Mouse (Mus musculus) erythroblast, embryonic 14.5 days (primary cell): ENCODE results near the gene Ispd.

Source experiments
- GATA1 ChIP-seq: IDR thresholded peaks from 2 replicates; pipeline ENCODE4 v1.6.1; 2012; ENCODE audit warnings: low read length, inconsistent platforms, mixed read lengths
- TAL1 ChIP-seq: IDR thresholded peaks from 3 replicates; pipeline ENCODE4 v1.6.1; 2012; ENCODE audit warnings: low read length, inconsistent platforms, mixed read lengths

GRCm38 (mm10) chr12:36570414-36571095 is 189.3 kb downstream of the Ispd start:
- TF ChIP-seq GATA1, result no peak
- no peak for TF ChIP-seq TAL1
